Mouse (Mus musculus): Measurements from ENCODE around the gene 2210408I21Rik.

DNA sequence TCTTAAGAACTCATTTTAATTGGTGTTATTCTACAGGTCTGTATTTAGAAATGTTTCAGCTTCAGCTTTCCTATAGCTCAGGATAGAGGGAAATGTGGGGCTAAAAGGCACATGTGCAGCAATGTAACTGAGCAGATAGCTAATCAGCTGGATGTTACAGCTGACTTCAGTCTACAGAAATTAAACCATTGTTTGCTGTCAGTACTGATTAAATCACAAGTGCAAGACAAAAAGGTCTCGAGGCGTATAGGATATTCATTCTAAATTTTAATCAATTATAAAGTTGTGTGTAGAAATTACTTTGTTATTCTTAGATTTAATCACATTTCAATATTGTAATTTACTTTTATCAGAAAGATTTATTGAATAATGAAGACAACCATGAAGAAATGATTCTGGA lies 56.9 kb downstream of the 2210408I21Rik start:
- TF ChIP-seq POLR2A (IDR thresholded peaks at IDR 0.05; ENCODE audit: insufficient read depth, low read length) (no peak), CTCF (IDR thresholded peaks at IDR 0.05; ENCODE audit: low read depth, low read length) (no peak), EP300 (IDR thresholded peaks at IDR 0.05; ENCODE audit: insufficient read depth, low read depth, low read length) (no peak)

Data from ES-Bruce4 (cell line).